Mouse (Mus musculus) frontal cortex, postnatal 14 days (tissue): ENCODE data around the gene Hoxd9.
A peak's percentile ranks its signal among the peaks of the same experiment; 100 is the strongest.

Experiments used
- DNase-seq, 2 experiments: peaks; one replicate each; pipeline ENCODE4 v3.0.0; 2022; ENCODE audit warnings: low spot score in 2 of 2

Gene Hoxd9

DNA sequence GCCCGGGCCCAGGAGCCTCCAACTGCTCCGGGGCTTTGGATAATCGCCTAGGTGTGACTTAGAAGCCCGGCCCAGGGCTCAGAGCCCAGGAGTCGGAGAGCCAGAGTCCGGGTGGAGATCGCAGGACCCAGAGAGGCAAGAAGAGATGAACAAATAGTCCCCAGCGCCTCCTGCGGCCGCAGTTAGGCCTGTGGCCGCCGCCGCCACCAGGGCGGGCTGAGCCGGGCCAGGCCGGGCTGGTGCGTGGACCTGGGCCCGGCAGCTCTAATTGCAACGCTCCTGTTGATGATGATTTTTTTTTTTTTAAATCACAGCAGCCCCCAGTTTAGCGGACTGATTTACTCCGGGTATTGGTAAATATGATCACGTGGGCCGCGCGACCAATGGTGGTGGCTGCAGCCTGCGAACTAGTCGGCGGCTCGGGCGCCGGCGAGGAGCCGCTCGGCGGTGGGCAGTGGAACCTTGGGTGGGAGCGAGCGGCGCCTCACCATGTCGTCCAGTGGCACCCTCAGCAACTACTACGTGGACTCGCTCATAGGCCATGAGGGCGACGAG is at the start of gene Hoxd9:
Hoxd9 (plus strand) TSS at position 161 of the 555 bp plus-strand sequence.
- DNase-seq, result no peak

DNA sequence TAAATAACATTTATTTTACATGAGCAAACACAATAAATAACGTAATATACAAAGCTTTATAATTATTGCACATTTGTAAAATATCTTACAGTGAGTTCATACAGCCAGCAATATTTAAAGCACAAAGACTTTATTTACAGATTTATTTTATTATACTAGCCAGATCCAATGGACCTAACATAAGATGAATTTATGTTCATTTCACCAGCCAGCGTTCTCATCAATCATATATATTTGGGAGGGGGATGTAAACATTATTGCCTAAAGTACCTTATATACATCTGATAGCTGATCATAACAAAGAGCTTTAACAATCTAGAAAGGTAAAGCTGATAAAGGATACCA is 44.6 kb upstream of the Hoxd9 start:
- no peak for DNase-seq

DNA sequence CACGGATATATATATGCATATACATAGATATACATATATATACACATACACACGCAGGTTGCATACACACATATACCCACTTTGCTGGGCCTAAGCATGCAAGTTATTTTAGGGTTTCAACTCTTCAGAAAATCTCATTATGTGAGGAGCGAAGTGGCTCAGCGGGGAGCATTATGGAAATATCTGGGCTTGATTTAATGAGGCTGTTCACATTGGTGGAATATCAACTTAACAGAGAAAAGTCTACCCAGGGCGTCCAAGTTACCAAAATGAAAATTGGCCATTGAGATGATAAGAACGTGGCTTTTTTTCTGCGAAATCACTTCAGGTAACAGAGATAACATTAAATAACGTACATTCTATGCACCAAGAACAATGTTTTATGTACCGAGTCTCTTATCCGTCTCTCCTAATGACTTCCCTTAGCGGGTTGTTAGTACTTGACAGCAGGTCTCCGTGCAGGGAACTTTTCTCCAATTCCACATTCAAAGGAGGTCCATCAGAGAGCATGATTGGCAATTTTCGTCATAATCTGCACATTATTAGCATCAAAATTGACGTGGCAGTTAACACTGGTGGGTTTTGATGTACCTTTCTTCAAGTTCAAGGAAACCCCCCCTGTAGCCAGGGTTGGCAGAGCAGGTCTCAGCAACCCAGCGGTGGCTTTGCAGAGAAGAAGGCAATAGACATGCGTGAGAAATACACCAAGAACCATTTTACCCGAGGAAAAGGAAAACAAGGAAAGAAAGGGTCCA is 43.6 kb upstream of the Hoxd9 start:
- DNase-seq, result no peak

DNA sequence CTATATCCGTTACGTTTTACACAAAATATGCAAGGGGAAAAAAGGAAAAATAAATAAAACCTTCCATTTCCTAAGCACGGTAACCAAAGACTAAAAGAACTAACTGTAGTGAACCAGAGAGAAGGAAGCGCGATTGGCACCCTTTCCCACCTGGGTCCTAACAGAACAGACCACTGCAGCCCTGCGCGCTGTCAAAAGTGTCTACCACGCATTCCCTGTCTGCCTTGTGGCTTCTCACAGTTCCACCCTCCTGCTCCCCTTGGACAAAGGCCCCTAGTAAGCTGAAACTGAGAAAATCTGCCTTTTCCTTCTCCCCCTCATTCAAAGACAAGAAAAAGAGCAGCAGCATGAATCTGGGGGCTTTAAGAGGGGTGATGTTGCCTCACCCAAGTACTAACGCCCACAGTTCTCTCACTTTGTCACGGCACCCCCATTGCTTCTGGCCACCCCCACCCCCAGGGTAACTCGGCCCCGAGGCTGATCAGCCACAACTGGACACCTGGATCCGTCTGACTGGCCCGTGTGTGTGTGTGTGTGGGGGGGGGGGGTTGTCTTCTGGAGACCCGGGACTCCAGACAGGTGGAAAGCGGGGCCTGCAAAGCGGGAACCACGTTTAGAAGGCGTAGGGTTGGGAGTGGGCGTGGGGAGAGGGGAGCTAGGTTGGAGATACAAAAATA is 42.6 kb upstream of the Hoxd9 start:
- no peak for DNase-seq

DNA sequence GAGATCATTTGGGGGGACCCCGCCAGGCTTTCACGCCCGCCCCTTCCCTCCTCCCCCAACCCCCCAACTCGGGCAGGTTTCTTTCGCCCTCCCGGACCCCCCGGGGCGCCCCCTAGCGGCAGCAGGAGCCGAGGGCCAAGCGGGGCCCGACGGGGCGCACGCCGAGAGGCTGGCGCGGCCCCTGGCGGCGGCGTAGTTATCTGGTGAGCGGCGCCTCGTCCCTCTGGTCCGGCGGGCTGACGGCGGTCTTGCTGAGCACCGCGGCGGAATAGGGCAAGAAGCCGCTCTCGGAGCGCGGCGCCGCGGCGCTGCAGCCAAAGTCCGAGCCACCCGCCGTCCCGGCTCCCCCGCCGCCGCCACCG is 42.1 kb upstream of the Hoxd9 start:
- DNase-seq, result no peak

DNA sequence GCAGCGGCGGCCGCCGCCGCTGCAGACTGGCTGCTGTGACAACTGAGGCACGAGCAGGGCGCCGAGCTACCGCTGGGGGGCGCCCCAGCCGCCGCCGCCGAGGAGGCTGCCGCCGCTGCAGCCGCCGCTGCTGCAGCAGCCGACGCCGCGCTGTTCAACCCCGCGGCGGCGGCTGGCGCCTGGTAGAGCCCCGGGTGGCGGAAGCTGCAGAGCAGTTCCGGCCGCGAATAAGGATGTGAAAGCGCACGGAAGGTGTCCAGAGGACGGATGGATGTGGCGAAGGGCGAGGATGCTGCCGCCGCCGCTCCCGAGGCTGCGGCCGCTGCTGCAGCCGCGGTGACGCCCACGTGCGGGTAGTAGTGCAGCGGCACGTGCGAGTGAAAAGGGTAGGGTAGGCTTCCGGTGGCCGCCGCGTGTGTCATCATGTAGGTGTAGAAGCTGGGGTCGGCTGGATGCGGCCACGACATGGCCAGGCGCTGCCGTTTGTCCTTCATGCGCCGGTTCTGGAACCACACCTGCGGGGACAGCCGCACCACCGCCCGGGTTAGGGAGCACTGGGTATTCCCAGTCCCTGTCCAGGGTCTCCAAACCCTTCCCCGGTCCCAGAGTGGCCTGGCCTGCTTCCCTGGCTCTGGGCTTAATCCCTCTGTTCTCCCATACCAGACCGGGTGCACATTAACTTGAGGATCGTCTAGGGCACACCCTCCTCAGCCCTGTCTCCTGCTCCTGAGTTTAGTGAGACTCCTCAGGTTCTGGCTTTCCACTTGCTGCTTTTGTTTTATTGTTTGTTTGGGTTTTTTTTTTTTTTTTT is 41.5 kb upstream of the Hoxd9 start:
- DNase-seq, result no peak

DNA sequence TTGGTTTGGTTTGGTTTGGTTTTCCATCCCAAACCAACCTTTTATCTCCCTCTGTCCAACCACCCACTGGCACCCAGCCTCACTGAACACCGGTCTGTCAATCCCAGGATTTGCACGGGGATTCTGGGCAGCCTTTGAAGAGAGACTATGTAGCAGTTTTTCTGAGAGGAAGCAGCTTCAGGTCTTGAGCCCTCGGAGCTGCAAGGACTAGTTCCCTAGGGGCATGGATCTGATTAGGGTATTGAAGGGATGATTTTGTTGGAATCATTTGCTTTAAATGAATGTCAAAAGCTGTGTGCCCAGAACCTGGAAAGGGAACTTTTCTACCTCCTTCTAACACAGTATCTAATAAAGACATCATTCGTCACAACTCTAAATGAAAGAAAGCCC is 40.9 kb upstream of the Hoxd9 start:
- DNase-seq, result no peak

DNA sequence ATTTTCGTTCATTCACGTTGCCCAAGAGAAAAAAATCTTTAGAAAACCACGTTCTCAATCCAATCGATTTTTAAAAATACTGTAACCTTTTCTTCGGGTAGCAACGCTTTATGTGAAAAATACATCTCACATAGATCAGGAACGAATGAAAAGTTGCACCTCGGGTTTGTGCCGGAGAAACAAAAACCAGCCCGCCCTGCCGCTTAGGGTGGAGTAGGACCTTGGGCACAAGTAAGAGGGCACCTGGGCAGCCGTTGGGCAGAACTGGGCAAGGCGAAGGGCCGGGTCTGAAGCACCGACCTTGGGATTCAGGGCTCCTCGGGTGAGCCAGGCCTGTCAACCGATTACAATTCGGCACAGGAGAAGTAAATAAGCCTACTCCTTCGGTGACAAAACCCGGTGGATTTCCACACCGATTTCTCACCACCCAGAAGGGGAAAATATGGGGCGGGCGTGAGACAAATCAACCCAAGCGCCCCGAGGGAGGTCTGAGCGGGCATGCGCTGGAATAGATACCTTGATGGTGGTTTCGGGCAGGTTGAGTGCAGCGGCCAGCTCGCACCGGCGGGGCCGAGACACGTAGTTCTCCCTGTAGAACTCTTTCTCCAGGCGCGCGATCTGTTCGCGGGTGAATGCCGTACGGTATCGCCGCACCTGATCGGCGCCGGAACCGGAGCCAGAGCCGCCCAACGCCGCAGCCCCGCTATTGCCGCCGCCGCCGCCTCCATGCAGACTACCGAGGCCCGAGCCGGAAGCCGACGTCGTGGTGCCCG is 40.1 kb upstream of the Hoxd9 start:
- no peak for DNase-seq

DNA sequence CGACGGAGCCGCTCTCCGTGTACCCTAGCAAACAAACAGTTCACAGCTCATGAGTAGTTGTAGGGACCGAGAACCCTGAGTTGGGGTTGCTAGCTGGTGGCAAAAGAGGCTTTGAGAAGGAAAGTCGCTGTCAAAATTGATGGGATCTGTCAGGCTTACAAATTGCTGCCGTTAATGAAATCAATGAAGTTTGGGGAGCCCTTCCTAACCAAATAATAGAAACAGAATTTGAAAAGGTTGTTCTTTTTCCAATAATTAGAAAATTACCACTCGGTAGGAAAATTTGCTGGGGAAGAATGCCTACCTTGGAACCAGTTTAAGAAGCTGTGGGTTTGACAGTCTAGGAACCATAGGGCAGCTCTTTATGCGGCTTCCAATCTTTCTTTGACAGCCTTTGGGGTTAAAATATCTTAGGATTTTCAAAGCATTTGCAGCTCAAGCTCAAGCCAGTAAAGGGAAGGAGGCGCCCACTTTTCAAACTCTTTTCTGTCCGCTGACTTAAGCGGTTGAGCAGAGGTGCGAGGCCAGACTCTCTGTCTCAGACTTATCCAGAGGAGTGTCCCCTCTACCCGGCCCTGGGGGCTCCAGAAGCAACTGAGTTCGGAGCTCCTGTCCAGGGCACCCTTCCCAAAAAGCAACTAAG is 39.4 kb upstream of the Hoxd9 start:
- DNase-seq, result no peak

DNA sequence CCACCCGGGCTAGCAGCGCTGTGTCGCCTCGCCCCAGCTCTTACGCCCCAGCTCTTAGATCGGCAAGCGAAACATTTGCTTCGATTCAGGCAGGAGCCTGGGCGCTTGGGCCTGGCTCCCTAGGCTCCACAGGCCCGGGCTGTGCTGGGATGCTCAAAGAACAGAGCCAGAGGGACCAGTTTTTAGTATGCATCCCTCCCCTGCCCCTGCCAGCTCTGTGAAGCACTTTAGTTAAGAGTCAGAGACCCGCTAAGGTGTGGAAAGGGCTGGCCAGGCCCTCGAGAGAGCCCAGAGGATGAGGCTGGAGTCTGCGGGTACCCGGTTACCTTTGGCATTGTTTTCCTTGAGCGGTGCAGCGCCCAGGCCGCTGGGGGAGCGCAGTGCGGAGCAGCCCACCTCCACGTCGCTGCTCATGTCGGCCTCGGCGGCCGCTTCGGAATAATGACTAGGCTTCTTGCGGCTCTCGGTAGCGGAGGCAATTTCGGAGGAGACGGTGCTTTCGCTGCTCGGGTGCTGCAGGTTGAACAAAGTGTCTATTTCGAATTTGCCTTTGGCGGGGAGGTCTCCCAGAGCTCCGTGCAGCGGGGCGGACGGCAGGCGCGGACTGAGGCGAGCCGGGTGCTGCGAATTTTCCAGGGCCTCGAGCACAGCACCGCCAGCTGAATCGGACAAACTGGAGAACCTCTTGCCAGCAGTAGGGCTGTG is 38.7 kb upstream of the Hoxd9 start:
- no peak for DNase-seq

DNA sequence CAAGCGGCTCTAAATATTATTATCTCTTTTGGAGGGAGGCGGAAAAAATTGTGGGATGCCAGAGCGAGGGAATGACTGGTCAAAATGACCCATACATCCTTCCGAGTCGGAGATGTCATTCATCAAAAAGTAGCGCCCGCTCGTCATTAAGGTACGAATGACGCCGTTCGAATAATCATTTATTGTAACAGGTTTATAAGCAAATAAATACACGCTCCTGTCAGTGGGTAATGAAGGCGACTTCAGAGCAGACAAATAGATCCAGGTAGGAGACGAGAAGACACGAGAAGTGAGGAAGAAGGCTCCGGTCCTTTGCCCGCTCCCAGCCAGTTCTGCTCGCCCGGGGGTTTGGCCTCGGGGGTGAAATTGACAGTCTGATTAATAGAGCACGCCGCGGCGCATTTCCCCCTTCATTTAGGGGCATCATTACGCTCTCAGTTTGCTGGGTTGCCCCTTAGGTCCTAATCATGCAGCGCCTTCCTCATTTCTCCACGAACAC is 38.0 kb upstream of the Hoxd9 start, which contains the start of gene Evx2:
Evx2 (minus strand) TSS at position 51 of the 499 bp plus-strand sequence.
- DNase-seq, result no peak

DNA sequence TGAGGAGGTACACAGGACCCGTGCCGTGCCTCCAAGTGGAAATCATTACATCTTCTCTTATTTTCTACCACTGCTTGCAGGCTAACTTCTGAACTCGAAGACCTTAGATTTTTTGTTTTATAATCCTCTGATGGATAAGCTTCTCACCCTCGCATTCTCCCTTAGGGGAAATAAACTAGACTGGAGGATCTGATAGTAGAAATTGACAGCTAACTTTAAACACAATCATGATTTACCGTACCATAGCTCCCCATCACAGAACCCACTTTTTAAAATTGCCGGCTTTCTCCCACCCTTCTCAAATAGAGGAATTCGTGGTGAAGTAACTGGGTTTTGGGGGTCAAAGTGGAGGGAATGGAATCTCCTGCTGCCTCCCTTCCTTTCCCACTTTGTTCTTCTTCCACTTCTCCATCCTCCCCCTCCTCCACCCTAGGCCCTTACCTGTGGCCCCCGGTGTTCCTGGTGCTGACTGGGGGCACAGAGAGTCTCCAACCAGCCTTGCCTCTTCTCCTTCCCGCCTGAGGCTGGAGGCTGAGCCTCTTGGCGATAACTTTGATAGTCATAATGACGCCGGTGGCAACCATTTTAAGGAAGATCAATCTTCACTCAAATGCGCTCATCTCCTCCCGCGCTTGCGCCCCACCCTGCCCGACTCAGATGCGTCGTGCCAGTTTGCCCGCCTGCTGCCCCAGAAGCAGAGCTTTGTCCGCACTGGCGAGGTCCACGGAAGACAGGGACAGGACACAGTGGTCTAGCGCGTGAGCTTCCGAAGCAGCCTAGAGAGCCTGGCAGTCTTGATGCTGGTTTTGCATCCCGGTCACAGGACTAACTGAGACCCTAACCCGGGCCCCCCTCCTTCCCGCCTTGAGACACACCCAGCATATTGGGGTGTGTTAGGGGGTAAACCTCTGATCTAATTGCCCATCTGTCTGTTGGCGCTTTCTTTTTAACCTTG is 36.8 kb upstream of the Hoxd9 start:
- DNase-seq, result no peak

DNA sequence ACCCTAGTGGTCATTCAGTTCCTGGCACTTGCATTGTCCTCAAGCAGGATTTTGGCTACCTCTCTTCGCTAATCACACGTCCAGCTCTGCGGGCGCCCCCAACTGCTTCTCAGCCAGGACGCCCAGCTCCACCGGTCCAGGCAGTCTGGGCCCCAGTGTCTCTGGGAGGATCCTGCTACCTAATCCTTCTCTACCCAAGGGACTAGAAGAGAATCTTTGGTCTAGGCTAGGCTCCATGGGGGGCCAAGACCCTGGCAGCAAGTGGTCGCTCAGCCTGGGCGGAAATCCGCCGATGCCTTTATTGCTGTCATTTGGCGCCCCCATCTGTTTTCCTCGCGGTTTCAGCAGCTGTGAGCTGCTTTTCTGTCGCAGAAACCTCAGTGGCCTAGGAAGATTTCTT is 35.8 kb upstream of the Hoxd9 start:
- no peak for DNase-seq

DNA sequence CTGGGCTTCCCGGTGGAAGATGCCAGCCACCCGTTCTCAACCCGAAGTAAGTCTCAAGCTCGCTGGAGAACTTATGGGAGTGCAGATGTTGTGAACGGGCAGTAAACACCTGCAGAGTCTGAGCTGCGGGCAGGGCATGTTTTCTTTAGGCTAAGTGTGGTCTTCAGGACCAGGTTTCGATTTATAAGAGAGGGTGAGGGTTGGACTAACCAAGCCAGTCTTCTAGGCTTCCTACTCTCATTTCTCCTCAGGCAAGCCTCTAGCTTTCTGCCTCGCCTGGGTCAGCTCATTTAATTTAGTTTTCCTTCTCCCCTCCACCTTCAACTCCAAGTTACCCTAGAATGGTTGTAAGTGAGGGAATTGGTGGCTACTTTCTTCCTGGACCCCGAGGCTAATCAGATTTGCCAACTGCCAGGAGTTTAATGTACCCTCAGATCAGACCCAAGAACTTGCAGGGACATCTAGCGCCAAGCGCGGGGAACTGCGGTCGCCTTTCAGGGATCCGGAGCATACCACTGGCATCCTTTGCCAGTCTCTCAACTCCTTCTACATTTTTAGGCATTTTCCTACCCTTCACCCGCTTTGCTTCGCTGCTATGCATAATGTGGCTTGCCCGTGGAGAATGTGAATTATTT is 34.1 kb upstream of the Hoxd9 start:
- DNase-seq, result peak in 1 of 2 experiments; percentile 62

DNA sequence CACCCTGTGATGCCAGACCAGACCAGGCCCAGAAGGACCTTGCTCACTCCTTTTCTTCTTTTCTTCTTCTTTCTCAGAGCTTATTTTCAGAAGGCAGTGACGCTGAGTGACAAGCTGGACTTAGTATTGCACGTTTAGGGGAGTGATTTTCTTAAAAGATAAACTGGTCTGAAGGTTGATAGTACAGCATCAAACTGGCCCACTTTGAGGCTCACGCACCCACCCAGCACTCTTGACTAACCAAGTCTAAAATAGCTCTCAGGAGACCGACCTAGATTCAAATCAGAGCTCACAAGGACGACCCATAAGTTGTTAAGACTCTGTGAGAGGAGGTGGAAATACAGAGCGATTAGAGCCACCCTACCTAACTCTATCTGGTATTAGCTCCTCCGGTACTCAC is 31.1 kb upstream of the Hoxd9 start:
- DNase-seq, result no peak

DNA sequence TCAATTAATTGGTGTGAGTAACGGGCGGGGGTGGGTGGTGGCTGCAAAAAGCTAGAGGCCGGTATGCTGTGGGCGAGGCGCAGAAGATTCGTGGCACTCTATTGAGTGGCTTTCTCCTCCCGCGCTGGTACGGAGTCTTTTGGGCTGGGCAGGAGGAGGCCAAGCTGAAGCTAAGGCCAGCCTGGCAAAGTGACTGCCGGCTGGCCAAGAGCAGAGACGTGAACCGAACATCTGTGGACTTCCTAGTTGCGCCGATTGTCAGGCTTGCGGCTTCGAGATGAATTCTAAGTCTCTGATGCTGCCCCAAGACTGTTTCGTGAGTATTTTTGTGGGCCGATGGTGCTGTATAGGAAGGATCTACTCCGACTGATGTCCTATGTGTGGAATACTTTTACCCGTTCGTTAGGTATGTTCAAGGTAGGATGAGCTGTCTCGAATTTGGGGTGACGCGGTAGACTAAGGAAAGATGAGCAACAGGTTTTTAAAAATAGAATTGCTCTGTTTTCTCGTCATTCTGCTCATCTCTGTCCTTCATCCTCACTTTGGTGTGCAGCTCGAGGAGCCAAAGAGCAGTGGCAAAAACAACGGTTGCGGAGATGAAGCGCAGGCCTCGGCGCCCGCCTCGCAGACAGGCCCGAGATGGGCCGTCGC is 30.2 kb upstream of the Hoxd9 start:
- DNase-seq, result no peak

DNA sequence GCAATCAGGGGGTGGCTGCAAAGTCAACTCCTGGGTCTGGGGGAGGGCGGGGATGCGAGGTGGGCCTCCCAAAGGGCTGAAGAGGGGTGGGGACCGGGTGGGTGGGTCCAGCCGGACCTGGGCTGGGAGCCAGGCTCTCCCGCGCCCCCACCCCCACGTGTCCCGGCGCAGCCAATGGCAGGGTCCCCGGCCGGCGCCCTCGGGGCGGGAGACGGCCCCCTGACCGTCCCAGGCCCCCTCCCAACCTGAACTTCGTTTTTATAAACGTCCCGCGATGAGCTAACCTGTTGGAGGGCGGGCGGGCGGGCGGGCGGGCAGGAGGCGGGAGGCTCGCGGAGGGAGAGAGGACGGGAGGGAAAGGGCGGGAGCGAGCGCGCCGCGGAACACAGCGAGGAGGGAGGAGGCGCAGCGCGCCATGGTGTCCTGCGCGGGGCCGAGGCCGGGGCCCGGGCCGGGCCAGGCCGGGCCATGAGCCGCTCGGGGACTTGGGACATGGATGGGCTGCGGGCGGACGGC is 29.6 kb upstream of the Hoxd9 start, which contains the start of gene Hoxd13:
Hoxd13 (plus strand) TSS at position 469 of the 516 bp plus-strand sequence.
- DNase-seq, result no peak
